ENCODE assay signal across 10 mouse cellular contexts in the genomic region with DNA sequence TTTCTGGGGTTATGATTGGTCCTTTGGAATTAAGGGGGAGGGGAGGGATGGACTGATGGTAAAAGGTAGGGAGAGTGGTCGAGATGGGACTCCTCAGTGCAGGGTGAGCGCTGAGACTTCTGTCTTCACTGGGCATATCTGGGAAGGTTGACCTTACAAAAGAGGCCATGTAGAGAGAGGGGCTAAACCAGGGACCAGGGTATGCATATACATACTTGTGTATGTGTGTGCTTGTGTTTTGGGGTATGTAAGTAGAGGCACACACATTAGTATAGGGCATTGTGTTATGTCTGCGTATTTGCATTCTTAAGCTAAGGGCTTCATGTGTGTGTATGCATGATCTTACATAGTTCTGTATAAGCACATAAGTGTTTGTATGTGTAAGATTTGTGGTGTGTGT.
DNase-seq lines count a peak whose midpoint lies in the region; ATAC-seq and TF ChIP-seq lines count a peak whose summit lies in the region.
"Had no signal": no experiment of that assay in that cellular context is flagged by ENCODE, and none has a peak within 500 bp of the region (broad histone marks: within the 10 kb centered on the region; RNA-seq: fewer than 3 reads in every experiment).

No protein-coding gene starts in this region.

- H3K4me1 ChIP-seq in lung, embryonic 16.5 days (replicated peaks; ENCODE audit: control insufficient read depth, insufficient read depth, low read length) = 0 out of 2 replicates have a peak, but pooled peaks cover 2% of the 10 kb centered on the region
- no peaks in the 10 kb centered on the region for H3K4me1 ChIP-seq in lung, postnatal 0 days (ENCODE audit: insufficient read depth, low read depth, low read length)
- H3K4me1 ChIP-seq in hindbrain, embryonic 12.5 days = peaks cover 6% of the 10 kb centered on the region
- no peaks in the 10 kb centered on the region for H3K4me1 ChIP-seq in midbrain, embryonic 16.5 days (ENCODE audit: control insufficient read depth, insufficient read depth, low read length)

- WGBS in lung, embryonic 16.5 days = 87% methylated on average over 3 of the region's 3 CpGs
- 90% methylated on average over 3 of the region's 3 CpGs for WGBS in lung, postnatal 0 days
- WGBS in hindbrain, embryonic 12.5 days = 88% methylated on average over 3 of the region's 3 CpGs
- WGBS in midbrain, embryonic 16.5 days = 93% methylated on average over 3 of the region's 3 CpGs

- TF ChIP-seq CTCF in lung, postnatal 0 days (IDR thresholded peaks at IDR 0.05) = no peak

- DNase-seq in heart, adult 11 months = peak; percentile 13
- DNase-seq in heart, adult 8-10 months (ENCODE audit: low spot score) = no peak
- no peak for DNase-seq in lung, postnatal 0 days (ENCODE audit: low spot score)
- no peak for DNase-seq in liver

- H3K4me2 ChIP-seq in lung, embryonic 16.5 days (ENCODE audit: low read depth, low read length) = no peak overlapping the region
- H3K4me2 ChIP-seq in lung, postnatal 0 days (replicated peaks; ENCODE audit: low read depth, low read length) = no peak overlapping the region
- no peak overlapping the region for H3K4me2 ChIP-seq in hindbrain, embryonic 12.5 days (replicated peaks)
- H3K4me2 ChIP-seq in midbrain, embryonic 16.5 days (ENCODE audit: low read length) = no peak overlapping the region

- no peak overlapping the region for H3K4me3 ChIP-seq in lung, embryonic 16.5 days (ENCODE audit: low read length)
- H3K4me3 ChIP-seq in lung, postnatal 0 days (ENCODE audit: low read depth, low read length) = no peak overlapping the region
- H3K4me3 ChIP-seq in hindbrain, embryonic 12.5 days = no peak overlapping the region
- H3K4me3 ChIP-seq in midbrain, embryonic 16.5 days (ENCODE audit: low read depth, low read length) = no peak overlapping the region

- no peak overlapping the region for H3K27ac ChIP-seq in lung, embryonic 16.5 days (ENCODE audit: low read length)
- H3K27ac ChIP-seq in lung, postnatal 0 days (ENCODE audit: low read length) = no peak overlapping the region
- H3K27ac ChIP-seq in hindbrain, embryonic 12.5 days = no peak overlapping the region
- H3K27ac ChIP-seq in midbrain, embryonic 16.5 days (ENCODE audit: low read length) = no peak overlapping the region
- H3K27ac ChIP-seq: stomach, embryonic 15.5 days had no signal

- no peaks in the 10 kb centered on the region for H3K27me3 ChIP-seq in lung, embryonic 16.5 days (ENCODE audit: control insufficient read depth, insufficient read depth, low read depth, low read length)
- no peaks in the 10 kb centered on the region for H3K27me3 ChIP-seq in lung, postnatal 0 days (replicated peaks; ENCODE audit: insufficient read depth, low read length)
- no peaks in the 10 kb centered on the region for H3K27me3 ChIP-seq in hindbrain, embryonic 12.5 days
- no peaks in the 10 kb centered on the region for H3K27me3 ChIP-seq in midbrain, embryonic 16.5 days (ENCODE audit: control insufficient read depth, insufficient read depth, low read depth, low read length)
- H3K27me3 ChIP-seq: stomach, embryonic 15.5 days had no signal

- no peak for TF ChIP-seq EP300 in lung, postnatal 0 days (IDR thresholded peaks at IDR 0.05)

- H3K9me3 ChIP-seq in lung, embryonic 16.5 days (ENCODE audit: control insufficient read depth, low read length) = no peaks in the 10 kb centered on the region
- H3K9me3 ChIP-seq in lung, postnatal 0 days (ENCODE audit: low read length) = no peaks in the 10 kb centered on the region
- no peaks in the 10 kb centered on the region for H3K9me3 ChIP-seq in hindbrain, embryonic 12.5 days (replicated peaks)
- H3K9me3 ChIP-seq in midbrain, embryonic 16.5 days (replicated peaks; ENCODE audit: control insufficient read depth, low read length, poor library complexity, severe bottlenecking) = no peaks in the 10 kb centered on the region
- H3K9me3 ChIP-seq: heart, embryonic 10.5 days; stomach, embryonic 15.5 days had no signal

- H3K9ac ChIP-seq in lung, embryonic 16.5 days (ENCODE audit: low read length) = no peak overlapping the region
- no peak overlapping the region for H3K9ac ChIP-seq in lung, postnatal 0 days (replicated peaks; ENCODE audit: low read depth)
- H3K9ac ChIP-seq in hindbrain, embryonic 12.5 days = no peak overlapping the region
- no peak overlapping the region for H3K9ac ChIP-seq in midbrain, embryonic 16.5 days (ENCODE audit: low read depth, low read length)
- H3K9ac ChIP-seq: stomach, embryonic 15.5 days had no signal

- no peaks in the 10 kb centered on the region for H3K36me3 ChIP-seq in lung, embryonic 16.5 days (ENCODE audit: control insufficient read depth, insufficient read depth, low read length)
- H3K36me3 ChIP-seq in lung, postnatal 0 days (ENCODE audit: insufficient read depth, low read length) = no peaks in the 10 kb centered on the region
- no peaks in the 10 kb centered on the region for H3K36me3 ChIP-seq in hindbrain, embryonic 12.5 days
- no peaks in the 10 kb centered on the region for H3K36me3 ChIP-seq in midbrain, embryonic 16.5 days (ENCODE audit: control insufficient read depth, insufficient read depth, low read length)
- H3K36me3 ChIP-seq: heart, embryonic 10.5 days; stomach, embryonic 15.5 days had no signal

- peak; percentile 17; the same call in 1 of the 2 replicates for ATAC-seq in lung, embryonic 16.5 days (ENCODE audit: low read depth)
- ATAC-seq in lung, postnatal 0 days = no peak
- ATAC-seq in hindbrain, embryonic 12.5 days (ENCODE audit: low FRiP score) = peak; percentile 56; the same call in 1 of the 2 replicates
- peak; percentile 51 for ATAC-seq in midbrain, embryonic 16.5 days
- no peak for ATAC-seq in megakaryocyte progenitor cell, adult 5-6 weeks (replicated peaks; ENCODE audit: poor library complexity)

Comparison
In these comparisons a context has a peak if more than half of its experiments do, and no peak if none do; other contexts are left out.
1. ATAC-seq: peak in lung, embryonic 16.5 days (single experiment), hindbrain, embryonic 12.5 days (single experiment) and midbrain, embryonic 16.5 days (single experiment); none in lung, postnatal 0 days (single experiment) and megakaryocyte progenitor cell, adult 5-6 weeks (single experiment).